Mouse (Mus musculus): Measurements from ENCODE around the gene Lamtor2.
A peak's percentile ranks its signal among the peaks of the same experiment; 100 is the strongest.

Lamtor2 gene

DNA sequence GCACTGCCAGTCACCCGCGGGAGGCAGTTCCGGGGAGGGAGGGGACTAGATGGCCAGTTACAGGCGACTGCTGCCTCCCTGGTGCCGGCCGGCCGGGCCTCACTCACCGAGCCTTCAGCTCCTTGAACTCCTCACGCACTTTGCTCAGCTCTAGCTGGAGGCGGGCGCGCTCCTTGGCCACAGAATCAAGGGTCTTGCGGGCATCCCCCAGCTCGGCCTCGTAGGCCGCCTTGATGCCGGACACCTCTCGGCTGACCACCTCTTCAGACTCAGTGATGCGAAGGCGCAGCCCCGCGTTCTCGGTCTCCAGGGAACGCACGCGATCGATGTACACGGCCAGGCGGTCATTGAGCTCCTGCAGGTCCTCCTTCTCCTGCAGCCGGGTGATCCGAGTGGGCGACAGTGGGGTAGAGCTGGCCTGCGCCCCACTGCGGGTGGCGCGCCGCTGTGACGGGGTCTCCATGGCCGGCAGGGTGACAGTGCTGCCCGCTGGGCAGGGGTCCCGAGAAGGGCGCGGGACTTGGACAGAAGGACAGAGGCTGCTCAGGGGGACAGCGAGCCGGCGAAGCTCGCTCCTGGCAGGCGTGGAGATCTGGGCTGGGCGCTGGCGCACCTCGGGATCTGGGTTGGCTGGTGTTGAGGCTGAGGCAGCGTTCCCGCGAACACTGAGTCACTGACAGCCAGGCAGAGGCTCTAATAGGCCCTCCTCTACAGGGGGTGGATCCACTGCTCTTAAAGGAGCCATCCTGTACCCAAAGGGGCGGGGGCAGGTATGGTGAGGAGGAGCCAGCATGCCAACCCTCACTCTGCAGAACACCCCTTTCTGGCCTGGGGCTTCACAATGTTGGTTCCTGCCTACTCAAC is 50.0 kb downstream of the Lamtor2 start:
- peak; percentile 100 for DNase-seq

DNA sequence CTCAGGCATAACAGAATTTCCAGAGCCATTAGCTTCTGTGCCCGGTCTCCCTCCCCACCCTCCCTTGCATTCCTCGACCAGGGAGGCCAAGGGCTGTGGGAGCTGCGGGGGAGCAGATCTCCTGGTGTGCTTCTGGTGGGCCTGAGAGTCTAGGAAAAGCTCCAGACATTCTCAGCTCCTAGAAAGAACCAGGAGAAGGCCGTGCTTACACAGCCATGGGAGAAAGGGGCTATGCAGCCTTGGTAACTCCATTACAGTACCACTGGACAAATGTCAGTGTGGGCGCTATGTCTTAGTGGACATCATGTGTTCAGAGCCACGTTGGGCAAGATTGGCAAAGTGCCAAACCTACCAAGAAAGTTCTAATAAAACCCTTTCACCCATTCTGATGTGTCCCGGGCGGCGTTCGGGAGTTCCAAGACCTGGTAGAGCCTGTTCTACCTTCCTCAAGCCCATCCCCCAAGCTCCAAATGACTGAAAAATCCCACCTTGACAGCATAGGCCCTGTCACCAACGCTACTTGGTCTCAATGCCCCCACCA is 50.8 kb downstream of the Lamtor2 start:
- DNase-seq = peak; percentile 96

DNA sequence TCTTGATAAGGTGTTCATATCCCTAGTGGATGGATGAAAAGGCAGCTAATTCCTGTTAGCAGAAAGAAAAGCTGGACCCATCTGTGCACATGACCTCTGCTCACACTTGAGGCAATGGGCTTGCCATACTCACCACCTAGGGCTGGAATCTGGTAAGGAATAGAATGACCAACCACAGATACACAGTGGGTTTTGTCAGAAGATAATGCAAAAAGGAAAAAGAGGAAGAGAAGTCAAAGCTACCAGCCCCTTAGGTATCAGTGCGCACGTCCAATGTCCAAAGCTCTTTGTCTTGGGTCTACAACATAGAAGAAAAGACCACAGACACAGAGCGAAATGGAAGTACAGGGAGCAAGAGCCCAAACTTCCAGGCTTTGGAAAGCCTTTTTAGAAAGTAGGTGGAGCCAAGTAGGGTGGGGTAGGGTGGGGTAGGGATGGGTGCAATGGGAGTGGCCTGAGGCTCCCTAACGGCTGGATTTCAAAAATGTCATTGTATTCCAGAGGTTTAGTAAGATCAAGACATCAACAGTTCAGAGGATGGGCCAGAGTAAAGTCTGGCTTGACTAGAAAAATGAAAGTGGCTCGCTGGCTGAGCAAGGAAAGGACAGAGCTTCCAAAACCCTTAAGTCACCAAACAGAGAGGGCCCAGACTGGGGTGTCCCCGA is 51.4 kb downstream of the Lamtor2 start:
- peak; percentile 94 for DNase-seq

DNA sequence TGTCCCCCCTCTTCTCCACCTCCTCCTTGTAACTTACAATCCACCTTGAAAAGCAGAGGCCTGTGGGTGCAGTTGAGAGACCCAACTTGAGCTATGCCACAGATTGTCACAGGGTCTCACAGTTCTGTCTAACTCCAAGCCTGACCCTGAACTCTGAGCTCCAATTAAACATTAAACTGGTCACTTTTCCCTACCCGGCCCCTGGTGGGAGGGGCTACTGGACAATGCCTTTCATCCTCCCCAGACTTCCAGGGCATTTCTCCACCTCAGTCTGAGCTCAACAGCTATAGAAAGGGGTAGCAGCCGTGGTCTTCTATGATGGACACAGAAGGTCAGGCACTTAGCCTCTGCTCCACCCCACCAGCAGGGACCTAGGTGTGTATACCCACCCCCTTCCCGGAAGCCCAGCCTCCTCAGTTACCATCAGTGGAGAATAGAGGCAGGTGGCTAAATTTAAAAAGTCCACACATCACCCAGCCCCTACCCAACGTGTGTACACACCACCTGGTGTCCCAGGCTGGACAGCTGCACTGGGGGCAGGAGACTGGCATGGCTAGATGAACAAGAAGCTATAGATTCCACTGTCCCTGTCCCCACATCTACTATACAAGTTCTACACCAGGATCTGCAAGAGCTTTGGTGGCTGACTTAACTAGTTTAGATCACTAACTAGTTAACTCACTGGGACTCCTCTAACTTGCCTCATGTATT is 52.1 kb downstream of the Lamtor2 start:
- DNase-seq = peak; percentile 92

DNA sequence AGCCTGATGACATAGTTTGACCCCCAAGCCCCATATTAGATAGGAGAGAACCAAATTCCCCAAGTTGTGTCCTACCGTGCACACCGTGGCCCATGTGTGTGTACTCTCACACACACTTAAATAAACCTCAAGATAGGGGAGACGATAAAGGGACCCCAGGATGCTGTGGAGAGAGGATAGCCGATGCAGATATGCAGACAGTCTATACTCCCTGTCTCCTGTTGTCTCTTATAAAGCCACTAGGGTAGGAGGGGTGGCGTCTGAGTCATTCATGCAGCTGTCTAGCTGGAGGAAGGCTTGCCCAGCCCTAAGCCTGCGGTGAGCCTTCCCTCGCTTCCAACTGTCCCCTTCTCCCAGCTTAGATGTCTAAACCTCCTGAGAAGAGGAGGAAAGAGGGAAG is 52.8 kb downstream of the Lamtor2 start:
- DNase-seq = peak; percentile 90
